ENCODE assay signal across 9 mouse cellular contexts in the genomic region with DNA sequence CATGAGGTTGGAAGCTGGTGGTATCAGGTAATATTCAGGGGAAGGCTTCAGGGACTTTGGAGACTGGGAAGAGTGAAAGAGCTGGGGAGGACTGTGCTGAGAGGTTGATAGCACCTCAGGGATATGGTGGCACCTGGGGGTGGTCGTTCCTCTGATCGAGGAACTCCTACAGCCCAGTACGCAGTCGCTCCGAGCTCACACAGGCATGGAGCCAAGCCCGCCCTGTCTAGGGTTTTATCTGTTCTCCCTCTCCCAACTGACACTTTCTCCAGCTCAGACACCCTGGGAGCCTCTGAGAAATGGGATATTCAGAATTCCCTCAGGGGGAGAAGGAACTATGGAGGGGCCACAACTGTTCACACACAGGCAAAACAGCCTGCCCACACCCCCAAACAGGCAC. TPM values are rescaled to one million over a fixed set of nuclear protein-coding genes. Genes with fewer than 3 reads are reported as not detected.
A peak's percentile ranks its signal among the peaks of the same experiment; 100 is the strongest.
DNase-seq lines count a peak whose midpoint lies in the region; ATAC-seq lines count a peak whose summit lies in the region.
"Had no signal": no experiment of that assay in that cellular context is flagged by ENCODE, and none has a peak within 500 bp of the region (broad histone marks: within the 10 kb centered on the region; RNA-seq: fewer than 3 reads in every experiment).

No protein-coding gene starts in this region.

- H3K9ac ChIP-seq in hindbrain, embryonic 16.5 days (ENCODE audit: low read depth, low read length) = no peak overlapping the region
- H3K9ac ChIP-seq: embryonic facial prominence, embryonic 13.5 days had no signal

- H3K4me3 ChIP-seq in embryonic facial prominence, embryonic 10.5 days = no peak overlapping the region
- H3K4me3 ChIP-seq in hindbrain, embryonic 16.5 days (ENCODE audit: low read length) = no peak overlapping the region
- H3K4me3 ChIP-seq: embryonic facial prominence, embryonic 13.5 days had no signal

- ATAC-seq in hindbrain, embryonic 16.5 days = no peak
- no peak for ATAC-seq in activated CD4-positive, CD25-positive, alpha-beta regulatory T cell, adult 4 months

- peak; percentile 67 for DNase-seq in kidney, postnatal 4 days
- no peak for DNase-seq in kidney, adult 18-20 months
- peak; percentile 67 for DNase-seq in cerebellum, adult 9-11 months
- no peak for DNase-seq in embryonic facial prominence, embryonic 10.5 days (ENCODE audit: low spot score)
- no peak for DNase-seq in spleen, postnatal 14 days (ENCODE audit: low spot score in 2 of 2)

- H3K36me3 ChIP-seq in embryonic facial prominence, embryonic 10.5 days (replicated peaks) = no peaks in the 10 kb centered on the region
- no peaks in the 10 kb centered on the region for H3K36me3 ChIP-seq in hindbrain, embryonic 16.5 days (ENCODE audit: control insufficient read depth, insufficient read depth, low read length)
- H3K36me3 ChIP-seq: embryonic facial prominence, embryonic 13.5 days had no signal

- no peaks in the 10 kb centered on the region for H3K27me3 ChIP-seq in embryonic facial prominence, embryonic 10.5 days (replicated peaks; ENCODE audit: low read depth, poor library complexity, severe bottlenecking)
- H3K27me3 ChIP-seq in hindbrain, embryonic 16.5 days (replicated peaks; ENCODE audit: control insufficient read depth, insufficient read depth, low read length) = no peaks in the 10 kb centered on the region
- H3K27me3 ChIP-seq: embryonic facial prominence, embryonic 13.5 days had no signal

- H3K4me1 ChIP-seq in embryonic facial prominence, embryonic 10.5 days = peaks cover 27% of the 10 kb centered on the region
- H3K4me1 ChIP-seq in hindbrain, embryonic 16.5 days (ENCODE audit: control insufficient read depth, insufficient read depth, low read depth, low read length) = peaks cover 8% of the 10 kb centered on the region

- no peak overlapping the region for H3K4me2 ChIP-seq in hindbrain, embryonic 16.5 days (ENCODE audit: low read length)
- H3K4me2 ChIP-seq: embryonic facial prominence, embryonic 13.5 days had no signal

- peak overlapping the region; percentile 49 for H3K27ac ChIP-seq in embryonic facial prominence, embryonic 10.5 days (replicated peaks)
- peak overlapping the region; percentile 73 for H3K27ac ChIP-seq in hindbrain, embryonic 16.5 days (ENCODE audit: low read depth, low read length)
- H3K27ac ChIP-seq: embryonic facial prominence, embryonic 13.5 days had no signal

- whole genome bisulfite sequencing in embryonic facial prominence, embryonic 10.5 days = 80% methylated on average over 6 of the region's 6 CpGs
- 55% methylated on average over 6 of the region's 6 CpGs for WGBS in hindbrain, embryonic 16.5 days

- H3K9me3 ChIP-seq in embryonic facial prominence, embryonic 10.5 days = no peaks in the 10 kb centered on the region
- H3K9me3 ChIP-seq in hindbrain, embryonic 16.5 days (ENCODE audit: control insufficient read depth, low read length) = no peaks in the 10 kb centered on the region

RNA-seq across cellular contexts. Expression of a gene that starts 25.2 kb away (rescaled TPM):
- 5.9 and 6.0 TPM in 2 replicates for polyA plus RNA-seq in embryonic facial prominence, embryonic 10.5 days (2016; fragmentation: Nextera tagmentation; extraction: Ambion mirVana)
- polyA plus RNA-seq in hindbrain, embryonic 16.5 days (2015; fragmentation: Nextera tagmentation; extraction: Ambion mirVana) = 27.2 and 30.8 TPM in 2 replicates
- polyA plus RNA-seq in activated CD4-positive, CD25-positive, alpha-beta regulatory T cell, adult 4 months (2017; shearing (Covaris generic)) = not detected

RNA-seq across cellular contexts. Expression of a gene that starts 29.1 kb away (rescaled TPM):
- not detected in 2 replicates for polyA plus RNA-seq in embryonic facial prominence, embryonic 10.5 days (2016; fragmentation: Nextera tagmentation; extraction: Ambion mirVana)
- not detected in 2 replicates for polyA plus RNA-seq in hindbrain, embryonic 16.5 days (2015; fragmentation: Nextera tagmentation; extraction: Ambion mirVana)
- polyA plus RNA-seq in activated CD4-positive, CD25-positive, alpha-beta regulatory T cell, adult 4 months (2017; shearing (Covaris generic)) = not detected
- polyA plus RNA-seq: embryonic facial prominence, embryonic 13.5 days; liver, adult 2 months had no signal

RNA-seq across cellular contexts. Expression of a gene that starts 40.6 kb away (rescaled TPM):
- 0.97 and 1.0 TPM in 2 replicates for polyA plus RNA-seq in embryonic facial prominence, embryonic 10.5 days (2016; fragmentation: Nextera tagmentation; extraction: Ambion mirVana)
- 0.86 and 1.8 TPM in 2 replicates for polyA plus RNA-seq in hindbrain, embryonic 16.5 days (2015; fragmentation: Nextera tagmentation; extraction: Ambion mirVana)
- not detected for polyA plus RNA-seq in activated CD4-positive, CD25-positive, alpha-beta regulatory T cell, adult 4 months (2017; shearing (Covaris generic))

Comparison
In these comparisons a context has a peak if more than half of its experiments do, and no peak if none do; other contexts are left out.
1. DNase-seq: peak in kidney, postnatal 4 days (2 of 2) and cerebellum, adult 9-11 months (single experiment); none in kidney, adult 18-20 months (single experiment), embryonic facial prominence, embryonic 10.5 days (single experiment) and spleen, postnatal 14 days (0 of 2).